Mouse (Mus musculus): ENCODE results near the gene Psma1.

Gene Psma1

GRCm38 (mm10) chr7:114276005-114276752, at the start of gene Psma1:
Gene Psma1 (minus strand): TSS chr7:114276118.
- DNase-seq (ENCODE audit: low read depth, low spot score) = peak; percentile 96

DNA sequence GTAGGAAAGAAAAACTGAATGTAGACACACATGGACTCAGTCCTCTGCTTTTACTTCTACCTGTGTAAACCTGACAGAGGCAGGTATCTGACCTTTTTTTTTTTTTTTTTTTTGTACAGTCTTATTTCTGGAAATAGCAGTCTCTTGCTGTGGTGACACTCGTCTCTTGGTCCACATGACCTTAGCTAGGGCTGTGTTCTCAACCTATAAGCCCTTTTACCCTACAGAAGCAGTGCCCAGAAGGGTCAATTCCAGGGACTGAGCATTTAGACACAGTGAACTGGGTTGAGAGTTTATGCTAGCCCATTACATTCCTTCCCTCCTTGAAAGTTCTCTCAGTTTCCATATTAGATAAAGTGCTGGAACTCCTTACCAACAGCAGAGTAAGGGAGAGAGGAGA, 47.6 kb upstream of the Psma1 start:
- no peak for DNase-seq (ENCODE audit: low read depth, low spot score)

GRCm38 (mm10) chr7:114322531-114323441, 46.9 kb upstream of the Psma1 start:
- DNase-seq (ENCODE audit: low read depth, low spot score) = peak; percentile 83

- peak; percentile 15 for DNase-seq (ENCODE audit: low read depth, low spot score)
Observed at GRCm38 (mm10) chr7:114321694-114322372, 45.9 kb upstream of the Psma1 start.

DNA sequence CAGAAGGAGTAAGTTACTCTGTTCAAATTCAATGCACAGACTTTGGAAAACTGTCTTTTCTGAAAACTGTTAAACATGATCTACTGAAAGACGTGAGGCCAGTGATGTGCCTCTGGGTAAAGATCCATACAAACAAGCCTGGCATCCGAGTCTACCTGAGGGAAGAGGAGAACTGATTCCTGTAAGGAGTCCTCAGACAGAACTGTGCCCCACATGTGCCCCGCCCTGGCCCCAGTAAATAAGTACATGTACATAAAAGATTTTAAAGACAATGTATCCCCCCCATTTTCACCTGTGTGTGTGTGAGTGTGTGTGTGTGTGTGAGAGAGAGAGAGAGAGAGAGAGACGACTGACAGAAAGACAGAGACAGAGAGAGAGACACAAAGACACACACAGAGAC, 42.0 kb upstream of the Psma1 start:
- no peak for DNase-seq (ENCODE audit: low read depth, low spot score)

- peak; percentile 44 for DNase-seq (ENCODE audit: low read depth, low spot score)
Observed at GRCm38 (mm10) chr7:114317389-114317792, 41.5 kb upstream of the Psma1 start.

DNA sequence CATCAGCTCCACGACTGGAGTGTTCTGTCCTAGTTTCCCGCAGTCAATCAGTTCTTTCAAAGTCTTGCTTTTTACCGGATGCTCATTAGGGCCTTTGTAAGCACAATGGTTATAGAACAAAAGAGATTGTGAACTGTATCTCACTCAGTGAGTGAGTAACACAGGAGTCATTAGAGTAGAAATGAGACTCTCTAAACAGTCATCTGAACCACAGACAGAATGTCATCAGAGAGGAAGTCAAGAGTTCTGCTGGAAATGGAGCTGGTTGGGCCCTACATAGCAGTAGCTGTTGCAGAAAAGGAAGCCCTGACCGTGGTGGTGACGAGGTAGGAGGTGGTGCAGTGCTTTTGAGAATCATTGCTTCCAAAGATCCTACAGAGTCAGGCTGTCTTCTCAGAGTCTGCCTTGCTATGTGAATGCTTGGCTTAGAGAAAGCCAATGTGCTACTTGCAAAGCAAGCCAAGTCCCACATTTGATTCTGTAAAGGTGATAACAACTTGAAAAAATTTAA, 40.5 kb upstream of the Psma1 start:
- DNase-seq (ENCODE audit: low read depth, low spot score) = peak; percentile 25

DNA sequence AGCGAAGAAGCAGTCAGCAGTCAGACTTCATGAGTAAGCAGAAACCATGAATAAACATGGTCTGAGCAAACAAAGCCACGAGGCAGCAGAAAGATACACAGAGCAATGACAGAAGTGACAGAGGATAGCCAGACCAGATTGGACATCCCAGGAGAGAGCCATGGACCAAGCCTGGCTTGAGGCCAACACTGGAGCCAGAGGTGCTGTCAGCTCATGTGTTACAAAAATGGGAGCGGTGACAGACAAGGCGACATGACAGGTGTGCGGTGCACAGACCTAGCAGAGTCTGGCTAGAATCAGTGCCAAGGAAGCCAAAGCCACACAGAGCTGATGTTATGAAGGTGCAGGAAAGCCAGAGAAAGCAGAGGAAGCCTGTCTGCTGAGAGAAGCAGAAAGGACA, 35.3 kb upstream of the Psma1 start:
- peak; percentile 13 for DNase-seq (ENCODE audit: low read depth, low spot score)

- DNase-seq (ENCODE audit: low read depth, low spot score) = no peak
Observed at GRCm38 (mm10) chr7:114309020-114309419, 33.1 kb upstream of the Psma1 start.

GRCm38 (mm10) chr7:114301293-114301782, 25.4 kb upstream of the Psma1 start:
- no peak for DNase-seq (ENCODE audit: low read depth, low spot score)

DNA sequence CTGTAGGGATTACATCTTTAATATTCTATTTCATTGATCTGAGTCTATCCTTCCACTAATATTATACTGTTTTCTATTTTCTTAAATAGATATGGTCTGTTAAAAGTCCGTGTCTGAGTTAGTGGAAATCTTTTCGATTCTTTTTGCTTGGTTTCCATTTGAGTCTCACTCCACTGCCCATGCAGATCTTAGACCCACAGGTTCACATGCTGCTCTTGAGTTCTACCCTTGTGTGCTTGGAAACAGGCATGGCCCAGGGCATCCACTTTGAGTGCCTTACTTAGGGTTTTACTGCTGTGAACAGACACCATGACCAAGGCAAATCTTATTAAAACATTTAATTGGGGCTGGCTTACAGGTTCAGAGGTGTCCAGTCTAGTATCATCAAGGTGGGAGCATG, 24.9 kb upstream of the Psma1 start:
- no peak for DNase-seq (ENCODE audit: low read depth, low spot score)

- DNase-seq (ENCODE audit: low read depth, low spot score) = no peak
Observed at GRCm38 (mm10) chr7:114299247-114299646, 23.3 kb upstream of the Psma1 start.

GRCm38 (mm10) chr7:114294698-114295097, 18.8 kb upstream of the Psma1 start:
- no peak for DNase-seq (ENCODE audit: low read depth, low spot score)

DNA sequence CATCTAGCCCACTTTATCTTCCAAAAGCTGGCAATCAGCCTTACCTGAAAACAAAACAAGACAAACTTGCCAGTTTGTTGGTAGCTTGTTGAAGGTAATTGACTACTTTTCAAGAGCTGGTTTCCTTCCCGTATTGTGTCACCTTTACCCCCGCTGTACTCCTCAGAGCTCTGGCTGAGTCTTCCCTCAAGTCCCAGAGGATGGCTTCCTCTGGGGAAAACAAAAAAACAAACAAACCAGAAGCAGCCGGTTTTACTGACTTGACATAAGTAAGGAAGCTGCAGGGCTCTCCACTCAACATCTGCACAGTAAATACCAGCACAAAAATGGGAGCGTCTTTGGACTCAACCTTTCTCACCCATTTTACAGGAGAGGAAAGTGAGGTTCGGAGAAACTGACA, 18.0 kb upstream of the Psma1 start:
- DNase-seq (ENCODE audit: low read depth, low spot score) = no peak

- DNase-seq (ENCODE audit: low read depth, low spot score) = peak; percentile 44
Observed at GRCm38 (mm10) chr7:114292501-114292971, 16.6 kb upstream of the Psma1 start.

DNA sequence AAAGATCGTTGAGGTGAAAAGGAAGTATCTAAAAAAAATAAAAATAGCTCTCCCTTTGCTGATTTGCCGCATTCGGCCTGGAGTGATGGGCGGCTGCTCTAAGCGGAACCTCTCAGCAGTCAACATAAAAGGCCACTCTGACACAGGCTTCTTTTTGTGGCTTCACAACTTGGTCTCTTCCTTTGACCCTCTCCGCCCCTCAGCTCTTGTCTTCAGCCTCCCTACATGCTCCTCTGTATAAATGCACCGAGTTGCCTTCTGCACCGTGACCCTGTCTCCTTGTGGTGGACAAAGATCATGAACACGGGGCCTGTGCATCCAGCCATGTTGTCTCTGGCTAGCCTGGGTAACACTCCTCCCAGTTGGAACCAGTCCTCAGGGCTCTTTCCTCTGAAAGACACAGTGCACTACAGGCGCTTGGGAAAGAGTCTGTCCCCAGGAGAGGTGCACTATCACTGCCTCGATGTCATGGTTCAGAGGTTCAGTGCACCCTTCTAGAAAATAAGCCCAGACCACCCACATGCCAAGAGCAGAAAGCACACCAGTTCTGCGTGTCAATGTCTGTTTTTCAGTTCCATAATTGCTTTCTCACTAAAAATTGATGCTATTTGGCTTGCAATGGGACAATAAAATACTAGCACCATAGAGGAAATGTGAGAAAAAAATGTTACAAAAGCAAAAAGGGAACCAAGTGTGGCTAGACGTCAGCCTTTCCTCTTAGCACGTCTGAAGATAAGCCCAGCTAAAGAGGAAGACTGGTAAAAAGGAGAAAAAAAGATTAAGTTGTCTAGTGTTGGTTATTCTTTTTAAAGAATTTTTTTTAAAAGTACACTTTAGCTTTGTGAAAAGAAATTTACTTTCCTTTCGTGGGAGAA, 15.8 kb upstream of the Psma1 start:
- DNase-seq (ENCODE audit: low read depth, low spot score) = no peak

DNA sequence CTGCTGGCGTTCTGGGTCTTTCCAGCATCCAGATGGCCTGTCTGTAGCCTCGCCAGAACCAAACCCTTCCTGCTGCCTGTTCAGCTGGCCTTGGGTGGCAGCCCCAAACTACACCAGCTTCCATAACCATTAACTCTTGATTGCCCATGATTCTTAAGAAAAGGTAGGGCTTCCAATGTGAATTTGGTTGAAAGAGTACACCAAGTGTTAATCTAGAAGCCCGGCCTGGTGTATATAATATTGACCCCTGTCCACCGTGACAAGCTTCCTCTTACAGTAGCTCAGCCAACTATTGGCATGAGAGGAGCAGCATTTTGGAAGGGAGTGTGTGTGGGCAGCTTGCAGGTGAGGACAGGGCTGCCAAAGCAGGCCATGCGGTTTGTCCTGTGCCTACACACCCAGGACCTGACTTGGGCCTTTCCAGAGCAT, 14.2 kb upstream of the Psma1 start:
- DNase-seq (ENCODE audit: low read depth, low spot score) = no peak

GRCm38 (mm10) chr7:114284296-114284910, 8.5 kb upstream of the Psma1 start:
- no peak for DNase-seq (ENCODE audit: low read depth, low spot score)

GRCm38 (mm10) chr7:114283006-114283405, 7.1 kb upstream of the Psma1 start:
- peak; percentile 12 for DNase-seq (ENCODE audit: low read depth, low spot score)

GRCm38 (mm10) chr7:114281671-114282070, 5.8 kb upstream of the Psma1 start:
- DNase-seq (ENCODE audit: low read depth, low spot score) = peak; percentile 62
